Comparison of ENCODE assay signal across 26 mouse cellular contexts in genomic region chr1:88608826-88609225, GRCm38 (mm10).
DNase-seq lines count a peak whose midpoint lies in the region; ATAC-seq and TF ChIP-seq lines count a peak whose summit lies in the region.
"Had no signal": no experiment of that assay in that cellular context is flagged by ENCODE, and none has a peak within 500 bp of the region (broad histone marks: within the 10 kb centered on the region; RNA-seq: fewer than 3 reads in every experiment).

No protein-coding gene starts in this region.

- no peak overlapping the region for H3K9ac ChIP-seq in lung, embryonic 14.5 days
- H3K9ac ChIP-seq: embryonic facial prominence, embryonic 12.5 days; embryonic facial prominence, embryonic 15.5 days; forebrain, embryonic 12.5 days; forebrain, embryonic 15.5 days; heart, embryonic 12.5 days; hindbrain, embryonic 14.5 days had no signal

- 48% methylated on average over 8 of the region's 8 CpGs for WGBS in lung, embryonic 14.5 days

- H3K4me2 ChIP-seq in lung, embryonic 14.5 days: no peak overlapping the region
- H3K4me2 ChIP-seq: embryonic facial prominence, embryonic 12.5 days; embryonic facial prominence, embryonic 15.5 days; forebrain, embryonic 12.5 days; forebrain, embryonic 15.5 days; heart, embryonic 12.5 days; hindbrain, embryonic 14.5 days had no signal

- no peaks in the 10 kb centered on the region for H3K27me3 ChIP-seq in lung, embryonic 14.5 days (ENCODE audit: insufficient read depth, low read length)
- H3K27me3 ChIP-seq in E14TG2a.4 (ENCODE audit: insufficient read depth, low read length): no peaks in the 10 kb centered on the region; the same call in 1 of the 2 replicates
- H3K27me3 ChIP-seq: CH12.LX; embryonic facial prominence, embryonic 12.5 days; embryonic facial prominence, embryonic 15.5 days; forebrain, embryonic 12.5 days; forebrain, embryonic 15.5 days; heart, embryonic 12.5 days had no signal

- H3K4me3 ChIP-seq in lung, embryonic 14.5 days (ENCODE audit: low read depth, low read length): no peak overlapping the region
- peak overlapping the region; percentile 50 for H3K4me3 ChIP-seq in E14TG2a.4 (replicated peaks; ENCODE audit: low read length)
- H3K4me3 ChIP-seq: embryonic facial prominence, embryonic 12.5 days; embryonic facial prominence, embryonic 15.5 days; forebrain, embryonic 12.5 days; forebrain, embryonic 15.5 days; heart, embryonic 12.5 days had no signal

- H3K27ac ChIP-seq in lung, embryonic 14.5 days (ENCODE audit: low read depth): peak overlapping the region; percentile 14
- H3K27ac ChIP-seq: embryonic facial prominence, embryonic 12.5 days; embryonic facial prominence, embryonic 15.5 days; forebrain, embryonic 12.5 days; forebrain, embryonic 15.5 days; hindbrain, embryonic 14.5 days; hindbrain, postnatal 0 days had no signal

- DNase-seq in lung, embryonic 14.5 days: no peak
- DNase-seq in lung, postnatal 25 days (ENCODE audit: low spot score): no peak
- DNase-seq in ES-CJ7 (ENCODE audit: low read depth, low spot score) (peak; percentile 92), ZHBTc4 (ENCODE audit: low read depth, low spot score) (peak; percentile 84)
- no peak for DNase-seq in left cerebral cortex, adult 9 months (ENCODE audit: low spot score in 2 of 2)
- DNase-seq in gastrocnemius, postnatal 25 days: no peak
- DNase-seq: adrenal gland, postnatal 10 days; adrenal gland, postnatal 36 days; B cell, adult 2 months; cerebellum, adult 2 months; cerebellum, adult 9-11 months; cerebellum, postnatal 25 days; gastrocnemius, postnatal 36 days; heart, postnatal 14 days; heart, postnatal 4 days had no signal

- no peak for TF ChIP-seq CTCF in lung, embryonic 14.5 days (IDR thresholded peaks at IDR 0.05; ENCODE audit: low read depth)
- no peak for TF ChIP-seq CTCF in E14TG2a.4 (conservative IDR thresholded peaks at IDR 0.05; ENCODE audit: low read length)

- peaks cover 8% of the 10 kb centered on the region; the same call in 1 of the 2 replicates for H3K4me1 ChIP-seq in lung, embryonic 14.5 days (ENCODE audit: insufficient read depth)
- peaks cover 94% of the 10 kb centered on the region for H3K4me1 ChIP-seq in E14TG2a.4 (replicated peaks; ENCODE audit: low read depth, low read length)

- no peaks in the 10 kb centered on the region for H3K36me3 ChIP-seq in lung, embryonic 14.5 days (ENCODE audit: insufficient read depth)
- H3K36me3 ChIP-seq in E14TG2a.4 (ENCODE audit: insufficient read depth, low read length): no peaks in the 10 kb centered on the region
- H3K36me3 ChIP-seq: embryonic facial prominence, embryonic 12.5 days; embryonic facial prominence, embryonic 15.5 days; forebrain, embryonic 12.5 days; forebrain, embryonic 15.5 days; heart, embryonic 12.5 days had no signal

- H3K9me3 ChIP-seq in lung, embryonic 14.5 days (ENCODE audit: low read depth, low read length): no peaks in the 10 kb centered on the region
- peaks cover 12% of the 10 kb centered on the region; the same call in 1 of the 2 replicates for H3K9me3 ChIP-seq in E14TG2a.4 (ENCODE audit: low read length)
- H3K9me3 ChIP-seq: embryonic facial prominence, embryonic 12.5 days; embryonic facial prominence, embryonic 15.5 days; forebrain, embryonic 12.5 days; forebrain, embryonic 15.5 days; heart, embryonic 12.5 days had no signal

- ATAC-seq in lung, embryonic 14.5 days (ENCODE audit: insufficient read depth): no peak
- ATAC-seq: forebrain, embryonic 15.5 days; hindbrain, postnatal 0 days; inflammation-experienced regulatory T-cells, adult 6 months; intestine, embryonic 16.5 days had no signal

Comparison
In these comparisons a context has a peak if more than half of its experiments do, and no peak if none do; other contexts are left out.
1. DNase-seq: peak in ES-CJ7 (single experiment) and ZHBTc4 (single experiment); none in lung, embryonic 14.5 days (single experiment), lung, postnatal 25 days (single experiment), left cerebral cortex, adult 9 months (0 of 2) and gastrocnemius, postnatal 25 days (single experiment).